Mouse (Mus musculus): ENCODE measurements around the gene Hspb6. TPM values are rescaled to one million over a fixed set of nuclear protein-coding genes. Genes with fewer than 3 reads are reported as not detected.

Hspb6 gene
- 1 to 10 TPM; 4.7 to 5.5 TPM for total RNA-seq (2021)

DNA sequence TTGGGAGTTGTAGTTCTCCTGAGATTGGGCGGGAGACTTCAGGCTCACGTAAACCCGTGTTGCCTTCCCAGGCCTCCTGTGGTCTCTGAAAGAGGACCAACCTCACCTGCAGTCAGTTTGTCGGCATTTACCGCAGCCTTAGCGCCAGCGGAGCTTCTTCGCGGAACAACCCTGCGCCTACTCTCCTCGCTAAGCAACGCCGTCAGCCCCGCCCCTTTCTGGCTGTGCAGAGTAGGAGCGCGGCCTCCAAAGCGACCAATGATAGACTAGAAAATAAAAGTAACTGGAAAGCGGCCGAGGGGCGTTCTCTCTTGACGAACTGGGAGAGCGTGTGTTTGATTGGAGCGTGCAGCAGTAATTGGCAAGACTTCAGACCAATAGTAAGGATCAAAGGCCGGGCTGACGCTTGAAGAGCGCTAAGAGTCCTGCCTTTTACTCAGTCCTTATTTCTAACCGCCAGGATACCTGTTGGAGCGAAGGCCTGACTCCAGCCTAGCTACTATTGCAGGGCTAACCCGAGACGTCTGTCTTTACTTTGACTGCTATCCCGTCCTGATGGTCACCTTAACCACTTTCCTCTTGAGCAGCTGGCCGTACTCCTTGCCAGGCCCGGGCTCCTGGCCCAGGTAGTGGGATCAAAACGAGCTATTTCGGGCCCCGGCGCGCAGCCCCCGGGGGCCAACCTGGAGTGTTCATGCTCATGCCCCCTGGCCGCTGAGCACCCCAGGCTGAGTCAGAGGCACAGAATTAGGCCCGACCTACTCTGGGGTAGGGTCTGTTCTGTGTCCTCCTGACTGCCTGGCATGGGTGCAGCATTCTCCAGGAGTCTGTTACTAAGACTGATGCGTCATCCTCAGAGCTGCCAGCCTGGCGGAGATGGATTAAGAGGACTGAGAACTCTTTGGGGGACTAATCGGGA, at the start of gene Hspb6, which contains the start of gene Proser3:
Gene Hspb6 (plus strand): TSS at position 77 of the 919 bp plus-strand sequence.
Gene Proser3 (minus strand): TSS at position 198 of the 919 bp plus-strand sequence.
- intact Hi-C loops (cut with DNase I) = no loop called here

DNA sequence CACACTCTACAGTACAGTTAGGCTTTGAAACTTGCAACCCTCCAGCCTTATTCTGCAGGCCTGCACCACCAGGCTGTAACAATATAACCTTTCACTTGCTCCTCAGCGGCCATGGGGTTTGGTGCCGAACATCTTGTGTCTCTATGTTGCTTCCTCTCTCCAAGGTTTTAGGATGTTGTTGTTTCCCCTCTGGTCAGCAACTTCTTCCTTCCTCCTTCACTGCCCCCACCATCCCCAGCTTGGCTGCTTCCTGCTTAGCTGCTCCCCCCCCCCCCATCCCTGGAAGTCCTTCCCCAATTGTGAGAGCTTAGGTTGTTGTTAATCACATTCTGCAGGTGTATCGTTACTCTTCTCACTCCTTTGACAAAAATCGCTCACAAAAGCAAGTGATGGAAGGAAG, 43.9 kb upstream of the Hspb6 start:
- intact Hi-C loops (cut with DNase I) = no loop called here
- no peak for DNase-seq

More for the DNA sequence above, at the start of gene Hspb6, which contains the start of gene Proser3:
- DNase-seq = peak; percentile 98

DNA sequence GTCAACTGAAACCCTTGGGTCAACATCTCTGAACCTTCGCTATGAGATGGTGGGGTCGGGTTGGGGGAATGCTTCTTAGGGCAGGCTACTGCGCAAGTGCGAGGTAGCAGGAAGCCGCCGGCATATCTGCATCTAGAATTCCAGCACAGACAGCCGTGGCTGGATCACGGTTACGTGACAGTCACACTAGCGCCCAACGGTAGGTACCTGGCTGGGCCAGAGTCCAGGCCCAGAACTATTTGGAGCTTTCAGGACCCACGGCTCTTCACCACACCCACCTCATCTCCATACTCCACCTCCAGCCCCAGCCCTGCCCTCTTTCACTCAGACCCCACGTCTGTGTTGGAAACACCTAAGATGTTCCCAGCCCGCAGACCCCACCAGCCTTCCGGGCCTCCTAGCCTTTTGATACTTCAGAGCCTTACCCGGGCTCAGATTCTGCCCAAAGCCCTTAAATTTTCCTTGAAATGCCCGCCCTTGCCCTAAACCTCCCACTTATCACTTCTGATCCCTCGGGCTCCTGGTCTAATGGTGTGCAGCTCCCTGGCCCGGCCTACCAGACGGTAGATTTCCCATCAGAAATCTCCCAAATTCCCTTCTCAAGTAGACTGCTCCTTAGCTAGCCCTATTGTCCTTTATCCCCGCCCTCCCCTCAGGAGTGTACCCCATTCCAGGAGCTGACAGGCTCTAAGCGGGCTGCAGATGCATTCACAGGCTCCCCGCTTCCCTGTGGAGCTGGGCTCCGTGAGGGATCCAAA, 36.8 kb upstream of the Hspb6 start:
- intact Hi-C loops (cut with DNase I) = no loop called here
- no peak for DNase-seq

DNA sequence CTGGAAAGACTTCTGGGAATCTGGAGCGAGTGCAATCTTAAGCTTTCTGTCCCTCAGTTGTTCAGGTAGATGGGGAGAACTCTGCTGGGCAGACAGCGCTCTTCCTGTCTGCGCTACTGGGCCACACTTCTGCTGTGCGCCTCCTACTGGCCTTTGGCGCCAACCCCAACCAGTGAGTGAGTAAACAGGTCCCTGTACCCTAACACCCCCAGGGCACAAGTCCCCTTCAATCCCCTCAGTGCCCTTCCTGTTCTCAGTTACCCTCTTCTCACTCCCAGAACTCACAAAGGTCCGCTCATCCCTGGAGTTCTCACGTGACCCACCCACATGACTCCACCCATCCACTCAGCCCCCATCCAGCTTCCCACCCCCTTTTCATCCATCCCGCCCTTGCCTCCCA, 33.7 kb upstream of the Hspb6 start:
- no peak for DNase-seq
- intact Hi-C loops (cut with DNase I) = no loop called here

DNA sequence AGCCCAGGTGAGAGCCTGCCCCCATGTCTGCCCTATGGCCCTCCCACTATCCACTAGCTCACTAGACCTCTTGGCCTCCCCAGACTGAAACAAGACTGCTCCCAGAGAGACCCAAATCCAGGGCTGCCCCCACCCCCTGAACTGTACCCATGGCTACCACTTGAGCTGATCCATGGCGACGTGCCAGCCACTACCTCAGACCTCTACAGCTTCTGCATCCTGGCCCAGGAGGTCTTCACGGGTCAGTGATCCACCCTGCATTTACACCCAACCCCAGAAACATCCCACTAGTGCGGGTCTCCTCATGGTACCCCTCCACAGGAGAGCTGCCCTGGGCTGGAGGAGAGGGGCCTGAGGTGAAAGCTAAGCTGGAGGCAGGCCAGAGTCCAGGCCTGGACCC, 31.6 kb upstream of the Hspb6 start:
- DNase-seq = peak; percentile 53
- intact Hi-C loops (cut with DNase I) = no loop called here

DNA sequence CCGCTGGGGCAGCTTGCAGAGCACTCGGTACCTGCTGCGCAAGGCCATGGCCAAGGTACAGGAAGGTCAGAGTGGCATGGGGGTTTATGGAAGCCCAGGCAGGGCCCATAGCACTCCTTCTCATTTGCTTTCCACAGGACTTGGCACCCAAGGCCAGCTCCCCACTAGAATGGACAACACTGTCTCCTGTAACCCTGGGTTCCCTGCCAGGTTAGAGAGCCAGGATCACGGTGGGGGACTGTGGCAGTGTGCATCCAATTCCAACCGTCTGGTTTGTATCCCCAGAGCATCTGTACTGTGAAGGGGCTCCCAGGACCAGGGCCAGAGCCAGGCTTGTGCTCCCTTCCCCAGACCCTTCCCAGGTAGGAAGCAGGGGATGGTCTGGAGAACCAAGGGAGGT, 31.1 kb upstream of the Hspb6 start:
- intact Hi-C loops (cut with DNase I) = no loop called here
- peak; percentile 72 for DNase-seq

DNA sequence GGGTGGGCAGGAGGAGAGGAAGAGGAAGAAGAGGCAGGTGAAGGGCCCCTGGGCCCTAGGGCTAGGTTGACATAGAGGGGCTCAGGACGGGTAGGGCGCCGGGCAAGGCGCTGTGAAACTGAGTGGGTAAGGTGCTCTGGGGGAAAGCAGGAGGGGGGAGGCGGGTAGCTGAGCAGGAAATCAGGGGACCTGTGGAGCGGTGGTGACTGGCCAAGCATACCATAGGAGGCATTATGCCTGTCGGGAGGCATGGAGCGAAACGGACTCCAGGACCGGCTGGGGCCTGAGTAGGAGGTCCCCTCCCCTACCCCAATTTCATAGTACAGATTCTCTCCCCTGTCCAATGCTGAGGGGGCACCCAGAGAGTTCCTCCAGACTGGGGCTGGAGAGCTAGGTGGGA, 29.1 kb upstream of the Hspb6 start:
- no peak for DNase-seq
- intact Hi-C loops (cut with DNase I) = no loop called here

DNA sequence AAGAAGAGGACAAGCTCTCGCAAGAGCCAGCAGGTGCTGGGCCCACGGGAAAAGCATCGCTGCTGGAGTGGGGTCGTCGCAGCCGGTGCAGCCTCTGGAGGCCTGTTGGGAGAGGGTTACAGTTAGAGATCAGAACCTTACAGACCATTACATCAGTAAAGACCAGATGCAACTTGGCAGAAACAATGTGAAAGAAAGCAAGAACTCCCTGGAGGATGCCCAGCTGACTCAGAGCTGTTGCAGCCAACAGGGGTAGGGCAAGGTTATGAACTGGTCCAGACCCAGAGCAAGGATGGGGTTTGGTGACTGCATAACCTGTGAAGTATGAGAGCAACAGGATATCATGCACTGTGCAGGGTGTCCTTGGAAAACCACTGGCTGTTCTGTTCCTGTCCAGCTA, 27.5 kb upstream of the Hspb6 start:
- intact Hi-C loops (cut with DNase I) = no loop called here
- DNase-seq = no peak

DNA sequence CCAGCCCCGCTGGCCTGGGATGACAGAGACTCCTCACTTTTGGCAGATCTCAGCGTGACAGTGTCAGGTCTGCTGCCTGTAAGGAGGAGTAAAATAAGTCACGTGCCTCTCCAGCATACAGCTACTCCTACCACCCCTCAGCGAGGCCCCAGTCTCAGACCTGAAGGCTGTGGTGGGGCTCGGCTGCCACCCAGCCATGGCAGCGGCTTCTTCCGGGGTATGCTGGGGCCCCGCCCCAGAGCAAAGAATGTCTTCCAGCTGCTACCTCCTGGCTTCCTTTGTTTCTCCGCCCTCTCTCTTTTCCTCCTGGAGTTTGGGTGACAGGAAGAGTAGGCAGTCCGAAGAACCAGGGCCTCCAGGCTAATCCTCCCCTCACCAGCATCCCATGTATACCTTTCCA, 26.0 kb upstream of the Hspb6 start:
- intact Hi-C loops (cut with DNase I) = no loop called here
- no peak for DNase-seq

DNA sequence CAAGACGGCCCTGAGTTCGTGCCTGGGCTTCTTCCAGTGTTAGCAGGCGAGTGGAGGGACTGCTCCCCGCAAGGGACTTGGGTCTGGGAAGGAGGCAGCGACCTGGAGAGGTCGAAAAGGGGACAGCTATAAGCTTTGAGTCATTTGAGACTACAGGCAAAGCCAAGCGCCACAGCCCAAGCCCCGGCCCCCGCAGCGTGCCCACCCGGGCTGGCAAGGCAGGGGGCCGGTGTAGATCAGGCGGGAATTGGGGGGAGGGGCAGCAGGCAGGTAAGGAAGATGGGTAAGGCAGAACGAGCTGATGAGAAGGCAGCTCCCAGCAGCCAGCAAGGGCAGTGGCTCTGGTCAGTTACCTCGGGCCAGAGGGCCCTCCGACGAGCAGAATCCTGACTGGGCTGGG, 25.6 kb upstream of the Hspb6 start:
- intact Hi-C loops (cut with DNase I) = no loop called here
- DNase-seq = no peak

DNA sequence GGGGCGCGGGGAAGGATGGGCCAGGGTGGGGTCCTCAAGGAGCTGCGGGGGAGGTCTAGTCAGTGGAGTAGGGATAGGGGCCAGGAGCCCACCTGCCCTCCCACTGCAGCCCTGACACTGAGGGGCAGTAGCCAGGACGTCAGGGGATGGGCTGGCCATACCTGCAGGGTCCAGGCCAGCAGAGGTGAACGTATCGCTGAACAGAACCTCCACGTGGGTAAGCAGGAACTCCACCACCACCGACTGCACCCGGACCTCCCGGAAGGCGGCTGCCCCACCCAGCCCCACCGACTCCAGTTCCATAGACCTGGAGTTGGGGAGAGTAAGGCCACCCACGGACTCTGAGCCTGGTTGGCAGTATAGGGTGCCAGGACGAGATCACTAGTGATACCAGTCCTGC, 25.0 kb upstream of the Hspb6 start:
- DNase-seq = no peak
- intact Hi-C loops (cut with DNase I) = no loop called here

DNA sequence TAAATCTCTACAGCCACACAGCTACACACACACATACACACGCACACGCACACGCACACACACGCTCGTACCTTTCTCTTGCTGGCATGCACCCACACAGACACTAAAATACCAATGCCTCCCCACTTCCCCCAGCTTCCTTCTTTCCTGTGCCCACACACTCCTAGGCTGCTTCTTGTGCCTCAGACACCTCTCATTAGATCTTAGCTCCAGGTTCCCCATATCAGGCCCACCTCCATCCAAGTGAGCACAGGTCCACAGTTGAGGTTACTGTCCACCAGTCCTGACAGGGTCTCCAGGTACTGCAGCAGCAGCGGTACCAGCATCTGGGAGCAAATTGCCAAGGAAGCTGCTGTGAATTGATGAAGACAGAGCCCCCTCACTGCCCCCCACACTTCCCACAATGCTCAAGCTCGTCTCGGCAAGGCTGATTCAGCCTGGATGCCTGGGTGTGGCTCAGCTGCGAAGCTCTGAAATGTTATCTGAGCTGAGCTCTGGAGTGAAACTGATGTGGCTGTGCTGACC, 20.6 kb upstream of the Hspb6 start:
- intact Hi-C loops (cut with DNase I) = no loop called here
- no peak for DNase-seq

DNA sequence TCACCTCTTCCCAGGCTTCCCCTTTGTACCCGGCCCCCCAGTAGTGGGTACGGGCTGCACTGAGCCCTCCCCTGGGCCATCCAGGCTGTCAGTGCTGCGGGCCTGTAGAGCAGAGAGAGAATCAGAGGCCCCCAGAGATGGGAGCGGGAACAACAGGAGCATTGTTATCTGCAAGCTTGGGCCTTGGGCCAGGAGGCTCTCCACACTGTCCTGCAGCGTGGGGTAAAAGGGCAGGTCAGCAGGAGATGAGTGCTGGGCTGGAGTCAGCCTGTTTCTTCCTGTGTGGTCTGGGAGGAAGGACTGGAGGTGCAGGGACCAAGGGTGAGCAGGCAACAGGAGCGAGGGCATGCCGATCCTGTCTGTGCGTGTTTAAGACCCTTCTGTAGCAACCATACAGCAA, 19.0 kb upstream of the Hspb6 start:
- intact Hi-C loops (cut with DNase I) = no loop called here
- peak; percentile 61 for DNase-seq

DNA sequence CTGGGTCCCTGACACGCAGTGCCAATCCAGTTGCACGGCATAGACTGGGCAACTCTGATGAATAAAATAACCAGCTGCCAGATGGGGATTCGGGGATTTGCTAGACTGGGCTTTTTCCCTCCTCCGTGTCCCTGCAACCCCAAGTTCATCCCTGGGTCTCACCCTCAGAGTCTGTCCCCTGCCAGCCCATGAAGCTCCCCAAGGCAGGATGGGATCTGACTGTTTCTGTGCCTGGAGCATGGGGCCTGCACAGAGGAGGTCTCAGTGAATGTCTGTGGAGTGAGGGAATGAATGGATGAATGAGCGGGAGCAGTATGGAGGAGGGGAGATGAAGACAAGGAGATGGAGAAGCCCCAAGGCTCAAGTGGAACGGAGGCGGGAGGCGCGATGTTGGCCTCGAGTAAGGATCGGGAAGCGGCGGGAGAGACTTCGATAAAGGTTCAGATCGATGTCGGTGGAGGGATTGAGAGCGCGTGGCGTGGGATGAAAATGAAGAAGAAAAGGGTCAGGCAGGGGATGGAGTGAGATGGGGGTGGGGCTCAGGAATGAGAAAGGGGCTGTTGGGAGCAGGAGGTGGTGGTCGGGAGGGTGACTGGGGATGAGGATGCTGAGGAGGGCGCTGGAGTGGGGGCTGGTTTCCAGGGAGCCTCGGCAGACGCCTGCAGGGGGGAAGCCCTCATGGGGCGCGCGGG, 17.9 kb upstream of the Hspb6 start:
- intact Hi-C loops (cut with DNase I) = no loop called here
- no peak for DNase-seq

DNA sequence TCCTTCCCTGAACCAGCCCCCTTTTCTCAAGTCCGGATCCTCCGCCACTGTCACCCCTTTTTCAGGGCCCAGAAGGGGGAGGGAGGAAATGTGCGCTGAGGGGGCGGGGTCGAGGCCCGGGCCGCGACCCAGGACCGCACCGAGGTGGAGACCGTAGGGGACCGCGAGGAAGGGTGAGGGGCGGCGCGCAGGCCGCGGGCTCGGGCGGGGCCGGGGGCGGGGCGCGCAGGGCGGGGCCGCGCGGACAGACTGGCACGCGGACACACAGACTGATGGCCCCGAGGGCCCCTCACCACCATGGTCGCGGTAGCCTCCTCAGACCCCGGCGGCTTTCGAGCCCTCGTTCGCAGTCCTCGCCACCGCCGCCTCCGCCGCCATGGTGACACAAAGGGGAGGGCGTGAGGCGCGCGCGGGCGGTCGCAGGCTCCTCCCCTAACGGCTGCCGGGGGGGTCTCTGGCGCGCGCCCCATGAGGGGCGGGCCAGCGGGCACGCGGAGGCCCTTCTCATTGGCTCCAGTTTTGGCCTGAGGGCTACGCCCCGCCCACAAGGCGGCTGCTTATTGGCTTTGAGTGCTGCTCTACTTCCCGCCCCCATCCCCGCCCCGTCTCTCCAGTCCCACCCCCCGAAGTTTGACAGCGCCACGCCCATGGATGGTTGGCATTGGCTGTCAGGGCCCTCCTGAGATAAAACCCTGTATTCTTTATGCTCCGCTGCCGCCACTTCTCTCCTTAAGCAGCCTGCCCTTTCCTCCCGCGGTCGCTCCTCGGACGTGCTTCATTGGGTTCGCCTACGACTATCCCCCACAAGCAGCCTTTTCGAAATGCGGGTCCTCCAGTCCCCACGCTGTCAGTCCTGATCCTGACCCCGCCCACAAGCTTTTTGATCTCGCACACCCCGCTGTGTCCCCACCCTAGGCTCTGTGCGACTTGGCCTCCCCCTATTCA, 17.1 kb upstream of the Hspb6 start, which contains the start of gene Arhgap33:
Gene Arhgap33 (minus strand): TSS at position 428 of the 945 bp plus-strand sequence.
- intact Hi-C loops (cut with DNase I) = no loop called here
- peak; percentile 99 for DNase-seq

DNA sequence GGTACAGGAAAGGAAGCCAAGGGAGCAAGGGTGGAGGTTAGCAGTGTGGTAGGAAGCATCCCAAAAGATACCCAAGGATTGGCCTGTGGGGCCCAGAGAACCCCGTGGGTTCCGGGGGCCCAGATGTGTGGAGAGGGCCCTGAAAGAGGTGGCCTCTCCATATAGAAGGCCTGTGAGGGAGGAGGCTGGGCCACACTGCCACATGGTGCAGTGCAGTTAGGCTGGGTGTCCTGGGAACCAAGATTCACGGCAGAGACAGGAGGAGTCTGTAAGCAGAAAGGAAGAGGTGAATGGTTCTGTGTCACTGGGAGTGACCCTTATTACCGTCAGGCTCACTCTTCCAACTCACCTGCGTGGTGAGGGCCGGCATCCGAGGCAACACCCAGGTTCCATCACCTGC, 11.4 kb upstream of the Hspb6 start:
- intact Hi-C loops (cut with DNase I) = no loop called here
- no peak for DNase-seq

DNA sequence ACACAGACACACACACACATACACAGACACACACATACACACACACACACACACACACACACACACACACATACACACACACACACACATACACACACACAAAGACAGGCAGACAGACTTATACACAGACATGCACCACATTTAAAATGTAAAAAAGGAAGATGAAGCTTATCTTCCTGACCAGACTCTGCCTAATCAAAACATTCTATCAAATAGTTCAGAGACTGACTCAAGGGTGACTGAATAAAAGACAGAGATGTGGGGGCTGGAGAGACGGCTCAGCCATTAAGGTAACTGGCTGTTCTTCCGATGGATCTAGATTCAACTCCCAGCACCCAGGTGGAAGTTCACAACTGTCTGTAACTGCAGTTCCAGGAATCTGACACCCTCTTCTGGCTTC, 7.7 kb upstream of the Hspb6 start:
- intact Hi-C loops (cut with DNase I) = no loop called here
- no peak for DNase-seq

DNA sequence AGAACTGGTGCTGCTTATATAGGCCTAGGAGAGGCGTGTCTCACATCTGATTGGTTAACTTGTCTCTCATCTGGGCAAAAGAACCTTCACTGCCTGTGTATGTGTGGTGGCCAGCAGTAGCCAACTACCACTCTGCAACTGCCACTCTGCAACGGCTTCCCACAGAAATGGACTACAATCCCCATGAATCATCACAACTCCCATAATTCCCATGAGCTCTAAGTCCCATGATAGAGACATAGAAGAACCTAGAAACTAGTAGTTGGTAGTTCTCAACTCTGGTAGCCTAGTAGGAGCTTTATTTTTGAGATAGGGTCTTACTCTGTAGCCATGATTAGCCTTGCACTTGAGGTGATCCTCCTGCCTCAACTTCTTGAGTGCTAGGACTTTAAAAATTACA, 2.1 kb upstream of the Hspb6 start:
- DNase-seq = no peak
- intact Hi-C loops (cut with DNase I) = no loop called here

DNA sequence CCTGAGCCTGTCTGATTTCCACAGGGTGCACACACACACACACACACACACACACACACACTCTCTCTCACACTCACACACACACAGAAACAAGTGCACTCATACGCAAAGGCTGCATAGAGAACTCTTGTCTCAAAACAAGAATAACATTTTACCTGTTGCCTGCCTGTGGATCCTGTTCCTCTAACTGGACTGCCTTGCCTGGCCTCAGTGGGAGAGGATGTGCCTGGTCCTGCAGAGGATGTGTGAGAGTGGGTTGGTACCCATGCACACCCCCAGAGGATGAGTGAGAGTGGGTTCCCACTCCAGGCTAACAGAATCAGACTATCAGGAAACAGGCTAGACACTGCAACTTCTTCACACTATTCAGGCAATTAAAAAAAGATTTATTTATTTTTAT, 1.4 kb upstream of the Hspb6 start:
- no peak for DNase-seq
- intact Hi-C loops (cut with DNase I) = no loop called here

Measured in left cerebral cortex, postnatal 4 days (tissue).